Mouse (Mus musculus) lung, postnatal 0 days (tissue): ENCODE measurements around the gene Inf2.

Experiments
- CTCF ChIP-seq: IDR thresholded peaks from 2 replicates; pipeline ENCODE4 v1.5.1; 2016; ENCODE audit warnings: antibody characterized with exemption, mild to moderate bottlenecking
- EP300 ChIP-seq: IDR thresholded peaks from 2 replicates; pipeline ENCODE4 v1.6.1; 2016; ENCODE audit warnings: antibody characterized with exemption, mild to moderate bottlenecking, control low read depth

DNA sequence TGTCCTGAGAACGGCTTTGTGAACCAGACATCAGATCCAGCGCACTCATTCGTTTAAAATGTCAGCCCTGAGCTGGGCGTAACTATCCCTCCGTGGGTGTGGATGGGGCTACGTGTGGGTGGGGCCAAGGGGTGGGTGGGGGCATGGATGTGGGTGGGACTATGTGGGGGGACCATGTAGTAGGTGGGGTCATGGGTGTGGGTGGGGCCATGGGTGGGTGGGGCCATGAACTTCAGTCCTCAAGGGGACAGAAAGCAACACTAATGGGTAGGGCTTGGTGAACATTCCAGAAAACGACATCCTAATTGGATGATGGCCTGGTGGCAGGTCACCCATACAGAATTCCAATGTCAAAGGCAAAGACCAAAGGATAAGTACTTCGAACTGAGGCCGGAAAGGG lies 44.6 kb upstream of the Inf2 start:
- TF ChIP-seq EP300: no peak
- TF ChIP-seq CTCF: no peak
